Mouse (Mus musculus) forebrain, embryonic 12.5 days (tissue): ENCODE measurements around the gene Als2. TPM values are rescaled to one million over a fixed set of nuclear protein-coding genes. Genes with fewer than 3 reads are reported as not detected.

ENCODE experiments used
- ATAC-seq: fragments of 200-750 bp; cut with Nextera tagmentation; 2 replicates; pipeline ENCODE4 v1.8.0; 2017; ENCODE audit warnings: moderate TSS enrichment; ENCODE audit not compliant: low FRiP score
- H3K27ac ChIP-seq: fragments of 300-500 bp; sonication (generic); 2 replicates; pipeline ENCODE4 v1.5.1; 2016; ENCODE audit warnings: mild to moderate bottlenecking
- H3K27me3 ChIP-seq: fragments of 300-500 bp; sonication (generic); 2 replicates; pipeline ENCODE4 v1.6.1; 2016; ENCODE audit warnings: mild to moderate bottlenecking
- H3K36me3 ChIP-seq: fragments of 300-500 bp; sonication (generic); replicated peaks from 2 replicates; pipeline ENCODE4 v1.6.1; 2016; ENCODE audit warnings: mild to moderate bottlenecking
- H3K4me1 ChIP-seq: fragments of 300-500 bp; sonication (generic); 2 replicates; pipeline ENCODE4 v1.6.1; 2016
- H3K4me2 ChIP-seq: fragments of 300-500 bp; sonication (generic); 2 replicates; pipeline ENCODE4 v1.6.1; 2016; ENCODE audit warnings: mild to moderate bottlenecking, moderate library complexity
- H3K4me3 ChIP-seq: fragments of 300-500 bp; sonication (generic); replicated peaks from 2 replicates; pipeline ENCODE4 v1.5.1; 2016; ENCODE audit warnings: mild to moderate bottlenecking
- H3K9ac ChIP-seq: fragments of 300-500 bp; sonication (generic); 2 replicates; pipeline ENCODE4 v1.6.1; 2016; ENCODE audit warnings: mild to moderate bottlenecking
- H3K9me3 ChIP-seq: fragments of 300-500 bp; sonication (generic); 2 replicates; pipeline ENCODE4 v1.6.1; 2016
- WGBS: fragments of 180-500 bp; shearing (Covaris S2); methylation state at CpG from one replicate; pipeline ENCODE4 v1.1.7; 2016; 5-methylcytosine and 5-hydroxymethylcytosine counted together
- polyA plus RNA-seq: library from polyadenylated mRNA; unstranded; fragments of >200 nt; fragmentation: Nextera tagmentation; extraction: Ambion mirVana; gene quantifications from 2 replicates; pipeline ENCODE4 v1.2.1, GENCODE M21; 2016

Als2 gene
- polyA plus RNA-seq, result 21.6 and 22.1 TPM in 2 replicates

DNA sequence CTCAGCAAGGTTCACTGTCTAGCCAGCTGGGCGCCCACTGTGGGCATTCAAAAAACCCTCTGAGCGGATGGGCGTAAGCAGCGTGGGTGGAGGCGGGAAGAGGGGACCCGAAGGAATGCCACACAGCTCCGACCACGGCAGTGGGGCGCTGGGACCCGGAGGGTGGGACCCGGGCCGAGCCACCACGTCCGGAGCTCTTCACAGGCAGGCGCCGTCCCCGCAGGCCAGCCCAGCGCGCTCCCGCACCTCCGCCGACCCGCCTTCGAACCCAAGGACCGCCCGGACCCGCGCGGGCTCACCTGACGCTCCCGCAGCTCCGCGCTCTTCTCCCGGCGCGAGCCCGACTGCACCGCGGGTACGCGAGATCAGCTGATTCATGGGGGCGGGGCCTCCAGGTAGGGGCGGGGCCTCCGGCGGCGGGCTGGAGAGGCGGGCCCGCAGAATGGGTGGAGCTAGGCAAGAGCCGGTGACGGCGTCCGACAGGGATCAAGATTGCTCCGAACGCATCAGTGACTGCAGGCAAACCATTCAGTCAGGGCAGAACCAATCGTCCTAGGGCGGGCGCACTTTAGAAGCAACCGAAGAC, at the start of gene Als2:
Gene Als2 (minus strand): TSS at position 376 of the 586 bp plus-strand sequence.
- H3K4me3 ChIP-seq, result peak within 1 kb of the TSS; percentile 84
- under 1% methylated on average over 57 of the region's 58 CpGs for WGBS
- no peaks in the 10 kb centered on the region for H3K36me3 ChIP-seq
- peak within 1 kb of the TSS; percentile 75 for H3K4me2 ChIP-seq
- peak; percentile 99 for ATAC-seq
- H3K9me3 ChIP-seq, result no peaks in the 10 kb centered on the region
- peaks cover 8% of the 10 kb centered on the region for H3K4me1 ChIP-seq
- H3K27me3 ChIP-seq, result no peaks in the 10 kb centered on the region; the same call in 1 of the 2 replicates
- peak within 1 kb of the TSS; percentile 74 for H3K9ac ChIP-seq
- peak within 1 kb of the TSS; percentile 68 for H3K27ac ChIP-seq

DNA sequence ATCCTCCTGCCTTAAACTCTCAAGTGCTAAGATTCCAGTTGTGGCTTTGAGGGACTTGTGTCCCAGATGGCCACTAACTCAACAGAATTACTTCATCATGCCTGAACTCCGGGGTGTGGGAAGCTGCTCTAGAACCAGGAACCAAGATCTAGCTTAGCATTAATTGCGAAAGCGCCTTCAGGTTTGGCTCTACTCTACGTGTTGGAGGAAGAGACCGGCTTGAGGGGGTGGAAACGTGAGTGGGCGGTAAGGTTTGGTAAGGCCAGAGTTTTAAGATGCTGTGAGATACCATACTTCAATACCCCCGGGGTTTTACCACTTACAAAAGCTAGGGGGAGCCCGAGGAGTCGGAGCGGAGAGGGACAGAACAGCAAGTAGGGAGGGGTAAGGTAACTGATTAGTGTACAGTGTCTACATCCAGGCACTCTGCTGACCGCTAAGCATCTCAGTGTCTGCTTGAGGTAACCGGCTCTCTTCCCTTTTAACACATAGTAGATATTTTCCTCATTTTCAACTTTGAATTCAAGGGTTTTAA, 49.4 kb upstream of the Als2 start:
- H3K4me2 ChIP-seq, result no peak overlapping the region
- 78% methylated on average over 13 of the region's 13 CpGs for WGBS
- H3K36me3 ChIP-seq, result no peaks in the 10 kb centered on the region
- no peaks in the 10 kb centered on the region for H3K4me1 ChIP-seq
- H3K27me3 ChIP-seq, result no peaks in the 10 kb centered on the region
- no peak overlapping the region for H3K9ac ChIP-seq
- ATAC-seq, result no peak
- no peak overlapping the region for H3K4me3 ChIP-seq
- no peak overlapping the region for H3K27ac ChIP-seq
- H3K9me3 ChIP-seq, result no peaks in the 10 kb centered on the region

DNA sequence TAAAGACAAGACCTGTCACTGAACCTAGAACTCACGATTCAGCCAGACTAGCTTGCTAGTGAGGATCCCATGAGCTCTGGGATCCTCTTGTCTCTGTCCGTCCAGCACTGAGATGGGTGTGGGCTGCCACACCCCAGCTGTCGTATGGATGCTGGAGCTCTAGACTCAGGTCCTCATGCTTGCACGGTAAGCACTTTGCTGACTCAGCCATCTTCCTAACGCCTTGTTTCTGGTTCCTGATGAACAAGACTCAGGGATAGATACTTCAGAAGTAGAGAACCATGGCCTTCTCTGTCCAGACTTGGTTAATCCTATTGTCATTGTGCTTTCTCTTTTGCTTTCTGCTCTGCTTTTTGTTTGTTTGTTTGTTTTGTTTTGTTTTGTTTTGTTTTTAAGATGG, 48.8 kb upstream of the Als2 start:
- H3K9me3 ChIP-seq, result no peaks in the 10 kb centered on the region
- no peaks in the 10 kb centered on the region for H3K4me1 ChIP-seq
- H3K4me3 ChIP-seq, result no peak overlapping the region
- H3K9ac ChIP-seq, result no peak overlapping the region
- 84% methylated on average over 5 of the region's 5 CpGs for WGBS
- no peak overlapping the region for H3K4me2 ChIP-seq
- H3K27me3 ChIP-seq, result no peaks in the 10 kb centered on the region
- no peak overlapping the region for H3K27ac ChIP-seq
- no peak for ATAC-seq
- H3K36me3 ChIP-seq, result no peaks in the 10 kb centered on the region

DNA sequence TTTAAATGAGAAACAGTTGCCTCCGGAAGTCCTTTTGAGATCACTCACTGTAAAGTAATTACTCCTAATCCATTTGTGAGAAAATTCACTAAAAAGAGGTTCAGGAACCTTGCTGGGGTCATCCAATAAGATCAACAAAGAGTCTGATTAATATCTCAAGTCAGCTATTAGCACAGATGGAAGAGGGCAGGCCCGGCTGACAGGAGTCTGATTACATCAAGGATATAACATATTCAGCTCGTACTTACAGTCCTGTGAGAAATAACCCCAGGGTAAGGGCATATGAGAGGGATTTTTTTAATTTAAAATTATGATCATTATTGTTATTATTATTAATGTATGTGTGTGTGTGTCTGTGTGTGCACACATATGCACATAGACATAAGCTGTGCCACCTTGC, 35.2 kb upstream of the Als2 start:
- H3K9ac ChIP-seq, result no peak overlapping the region
- WGBS, result 37% methylated on average over 3 of the region's 3 CpGs
- H3K4me1 ChIP-seq, result peaks cover 16% of the 10 kb centered on the region; the same call in 1 of the 2 replicates
- H3K27ac ChIP-seq, result no peak overlapping the region
- no peak overlapping the region for H3K4me3 ChIP-seq
- no peak overlapping the region for H3K4me2 ChIP-seq
- ATAC-seq, result no peak
- no peaks in the 10 kb centered on the region for H3K36me3 ChIP-seq
- H3K9me3 ChIP-seq, result no peaks in the 10 kb centered on the region
- H3K27me3 ChIP-seq, result 0 out of 2 replicates have a peak, but pooled peaks cover 6% of the 10 kb centered on the region

DNA sequence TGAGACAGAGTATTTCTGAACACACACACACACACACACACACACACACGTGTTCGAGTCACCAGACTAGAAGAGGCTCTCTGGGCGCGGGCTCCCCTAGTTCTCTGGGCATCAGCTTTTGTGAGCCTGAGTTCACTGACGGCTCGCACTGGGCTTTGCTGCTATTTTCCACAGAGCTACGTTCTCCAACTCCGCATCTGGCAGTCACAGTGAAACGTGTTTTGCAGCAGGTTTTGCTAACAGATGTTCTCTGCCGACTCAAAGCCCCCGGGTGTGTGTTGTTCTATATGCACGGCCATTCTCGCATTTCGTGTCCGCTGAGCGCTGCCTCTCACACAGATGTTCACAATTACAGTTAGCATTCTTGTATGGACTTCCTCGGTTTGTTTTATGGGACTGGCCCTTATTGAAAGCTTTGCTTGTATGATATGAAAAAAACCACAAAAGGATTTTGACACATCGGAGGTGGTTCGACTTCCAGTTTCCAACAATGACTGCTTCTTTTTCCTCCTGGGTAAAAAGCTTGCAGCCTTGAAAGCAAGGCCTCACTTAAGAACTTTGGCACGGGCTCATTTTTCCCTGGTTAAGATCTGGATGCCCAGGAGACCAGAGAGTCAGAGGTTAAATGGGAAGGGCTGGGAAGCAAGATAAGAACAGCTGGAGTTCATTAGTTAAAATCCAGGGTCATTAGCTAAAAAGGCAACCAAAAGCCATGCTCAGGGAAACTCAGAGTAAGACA, 33.1 kb upstream of the Als2 start:
- H3K4me1 ChIP-seq, result peaks cover 16% of the 10 kb centered on the region; the same call in 1 of the 2 replicates
- no peaks in the 10 kb centered on the region for H3K27me3 ChIP-seq
- ATAC-seq, result no peak
- no peak overlapping the region for H3K27ac ChIP-seq
- H3K4me2 ChIP-seq, result no peak overlapping the region
- H3K36me3 ChIP-seq, result no peaks in the 10 kb centered on the region
- no peaks in the 10 kb centered on the region for H3K9me3 ChIP-seq
- H3K9ac ChIP-seq, result no peak overlapping the region
- WGBS, result 55% methylated on average over 20 of the region's 20 CpGs
- no peak overlapping the region for H3K4me3 ChIP-seq

DNA sequence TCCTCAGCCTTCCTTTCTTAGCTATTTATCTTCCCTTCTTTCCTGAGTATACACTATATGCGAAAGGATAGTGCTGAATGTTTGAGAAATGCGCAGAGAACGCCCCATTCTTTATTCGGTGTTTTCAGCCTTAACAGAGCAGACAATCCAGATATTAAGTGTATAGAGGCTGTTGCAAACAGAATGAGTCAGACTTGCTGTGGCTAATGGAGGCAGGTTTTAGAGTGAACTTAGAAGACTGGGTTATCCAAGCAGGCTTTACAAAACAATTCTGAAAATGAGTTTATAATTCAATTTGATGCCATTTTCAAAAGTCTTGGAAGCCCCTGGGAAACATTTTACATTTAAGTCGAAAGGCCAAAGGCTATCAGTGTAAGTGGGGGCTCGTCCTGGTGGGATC, 32.4 kb upstream of the Als2 start:
- H3K36me3 ChIP-seq, result no peaks in the 10 kb centered on the region
- H3K27ac ChIP-seq, result no peak overlapping the region
- no peak overlapping the region for H3K4me2 ChIP-seq
- no peak overlapping the region for H3K4me3 ChIP-seq
- no peaks in the 10 kb centered on the region for H3K27me3 ChIP-seq
- WGBS, result 89% methylated on average over 6 of the region's 6 CpGs
- H3K9me3 ChIP-seq, result no peaks in the 10 kb centered on the region
- no peak overlapping the region for H3K9ac ChIP-seq
- no peak for ATAC-seq
- peaks cover 16% of the 10 kb centered on the region; the same call in 1 of the 2 replicates for H3K4me1 ChIP-seq

DNA sequence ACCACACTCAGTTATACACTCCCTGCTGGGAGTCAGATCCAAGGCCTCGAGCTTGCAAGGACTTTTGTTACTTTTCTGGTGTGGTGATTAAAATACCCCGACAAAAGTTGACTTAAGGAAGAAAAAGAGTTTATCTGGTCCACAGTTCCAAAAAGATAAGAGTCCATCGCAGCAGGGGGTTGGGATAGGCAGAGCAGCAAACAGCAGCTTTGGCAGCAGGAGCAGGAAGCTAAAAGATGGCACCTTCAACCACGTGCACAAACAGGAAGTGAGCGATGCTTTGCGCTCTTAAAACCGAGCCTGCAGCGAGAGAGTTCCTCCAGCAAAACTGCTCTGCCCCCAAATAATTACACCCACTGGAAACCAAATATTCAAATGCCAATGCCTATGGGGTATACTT, 31.9 kb upstream of the Als2 start:
- Histone ChIP-seq H3K9me3 (no peaks in the 10 kb centered on the region), H3K27me3 (no peaks in the 10 kb centered on the region), H3K4me2 (no peak overlapping the region), H3K27ac (no peak overlapping the region), H3K36me3 (no peaks in the 10 kb centered on the region), H3K4me1 (peaks cover 16% of the 10 kb centered on the region; the same call in 1 of the 2 replicates), H3K4me3 (no peak overlapping the region), H3K9ac (no peak overlapping the region)
- no peak for ATAC-seq
- WGBS, result 71% methylated on average over 8 of the region's 8 CpGs

DNA sequence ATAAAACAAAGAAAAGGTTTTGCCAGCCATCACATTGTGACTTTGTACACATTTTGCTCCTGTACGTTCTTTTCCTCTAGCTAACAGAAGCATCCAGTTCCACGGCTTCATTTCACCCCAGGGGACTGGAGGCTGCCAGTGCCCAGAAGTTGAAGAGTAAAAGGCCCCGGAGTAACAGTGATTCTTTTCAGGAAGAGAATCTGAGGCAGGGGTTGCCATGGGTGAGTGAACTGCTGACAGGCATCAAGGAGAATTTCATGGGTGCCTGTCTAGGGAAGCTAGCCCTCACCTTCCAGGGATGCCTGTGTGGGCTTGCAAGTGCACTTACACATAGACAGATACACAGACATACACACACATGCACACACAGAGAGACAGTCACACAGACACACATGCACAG, 20.7 kb upstream of the Als2 start:
- no peak for ATAC-seq
- Histone ChIP-seq H3K27ac (no peak overlapping the region), H3K36me3 (no peaks in the 10 kb centered on the region), H3K9ac (no peak overlapping the region), H3K4me2 (no peak overlapping the region), H3K9me3 (no peaks in the 10 kb centered on the region), H3K4me3 (no peak overlapping the region), H3K27me3 (peaks cover 13% of the 10 kb centered on the region; the same call in 1 of the 2 replicates), H3K4me1 (peaks cover 16% of the 10 kb centered on the region)
- 25% methylated on average over 3 of the region's 3 CpGs for WGBS

DNA sequence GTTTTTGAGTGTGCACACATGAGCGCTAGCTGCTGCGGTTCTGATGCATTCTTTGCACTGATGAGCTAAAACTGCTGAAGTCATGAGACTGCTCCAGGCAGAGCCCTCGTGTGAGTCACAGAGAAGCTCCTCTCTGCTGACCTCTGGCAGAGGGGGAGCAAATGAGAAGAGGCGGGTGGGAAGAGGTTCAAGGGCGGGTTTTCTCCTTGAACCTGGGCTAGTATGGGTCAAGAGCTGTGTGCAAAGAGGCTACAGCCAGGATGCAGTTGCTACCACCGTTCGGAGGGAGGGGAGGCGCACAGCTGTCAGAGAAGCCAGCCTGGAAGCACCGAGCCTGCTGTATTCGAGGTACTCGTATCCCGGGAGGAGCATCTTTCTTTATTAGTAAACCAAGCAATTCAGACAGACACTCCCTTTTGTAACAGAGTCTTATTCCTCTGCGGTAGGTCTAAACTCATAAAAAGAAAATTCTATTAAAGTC, 19.8 kb upstream of the Als2 start, which contains the start of gene Cdk15:
Gene Cdk15 (plus strand): TSS at position 156 of the 481 bp plus-strand sequence.
- H3K4me3 ChIP-seq, result no peak within 1 kb of the TSS
- no peaks in the 10 kb centered on the region for H3K9me3 ChIP-seq
- 0 out of 2 replicates have a peak within 1 kb of the TSS, but pooled peaks have one; percentile 8 for H3K4me2 ChIP-seq
- peaks cover 13% of the 10 kb centered on the region; the same call in 1 of the 2 replicates for H3K27me3 ChIP-seq
- H3K27ac ChIP-seq, result no peak within 1 kb of the TSS
- H3K9ac ChIP-seq, result no peak within 1 kb of the TSS
- H3K4me1 ChIP-seq, result peaks cover 16% of the 10 kb centered on the region
- WGBS, result 20% methylated on average over 13 of the region's 13 CpGs
- H3K36me3 ChIP-seq, result no peaks in the 10 kb centered on the region
- no peak for ATAC-seq

DNA sequence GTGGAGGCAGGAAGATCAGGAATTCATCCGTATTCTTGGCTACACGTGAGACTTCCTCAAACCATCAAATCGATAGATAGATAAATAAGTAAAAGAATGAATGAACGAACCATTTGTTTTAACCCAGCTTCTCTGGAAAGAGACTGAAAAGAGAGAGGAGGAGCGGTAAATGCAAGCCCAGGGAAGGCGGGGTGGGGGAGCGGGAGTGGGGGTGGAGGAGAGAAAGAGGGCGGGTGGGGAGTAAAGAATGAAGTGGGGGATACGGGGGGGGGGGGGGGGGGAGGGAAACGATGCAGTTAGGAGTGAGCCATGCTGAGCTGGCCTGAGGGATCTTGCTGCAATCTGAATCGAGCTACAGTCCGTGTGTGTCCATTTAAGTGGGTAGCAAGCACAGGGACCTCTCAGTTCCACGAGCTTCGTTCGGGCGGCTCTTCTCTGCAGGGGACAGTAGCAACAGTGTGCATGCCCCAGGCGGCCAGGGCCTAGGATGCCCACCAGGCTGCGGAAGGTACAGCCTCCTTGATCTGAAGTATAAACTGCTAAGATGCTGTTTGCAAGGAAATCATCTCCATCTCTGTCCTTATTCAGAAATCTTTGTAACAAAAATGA, 16.4 kb upstream of the Als2 start:
- peak overlapping the region; percentile 49 for H3K9ac ChIP-seq
- H3K4me1 ChIP-seq, result peaks cover 16% of the 10 kb centered on the region
- H3K4me2 ChIP-seq, result peak overlapping the region; percentile 55
- H3K27me3 ChIP-seq, result peaks cover 17% of the 10 kb centered on the region; the same call in 1 of the 2 replicates
- no peaks in the 10 kb centered on the region for H3K9me3 ChIP-seq
- ATAC-seq, result peak; percentile 41; the same call in 1 of the 2 replicates
- no peak overlapping the region for H3K27ac ChIP-seq
- H3K4me3 ChIP-seq, result peak overlapping the region; percentile 27
- under 1% methylated on average over 15 of the region's 18 CpGs for WGBS
- H3K36me3 ChIP-seq, result no peaks in the 10 kb centered on the region

DNA sequence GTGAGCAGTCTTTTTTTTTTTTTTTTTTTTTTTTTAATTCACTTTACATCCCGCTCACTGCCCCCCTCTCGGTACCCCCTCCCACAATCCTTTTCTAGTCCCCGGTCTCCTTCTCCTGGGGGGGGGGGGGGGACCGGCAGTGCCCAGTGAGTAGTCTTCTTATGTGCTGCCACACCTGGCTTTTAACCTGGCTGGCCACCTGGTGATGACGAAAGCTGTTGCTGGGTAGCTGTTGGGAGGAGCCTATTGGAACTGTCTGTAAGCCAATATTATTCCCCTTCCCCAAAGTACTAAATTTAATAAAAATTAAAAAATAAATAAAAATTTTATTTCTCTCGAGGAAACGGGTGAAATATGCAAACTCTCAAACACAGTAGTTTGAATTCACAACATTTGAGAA, 15.7 kb upstream of the Als2 start:
- 8% methylated on average over 4 of the region's 7 CpGs for WGBS
- Histone ChIP-seq H3K27ac (no peak overlapping the region), H3K27me3 (peaks cover 17% of the 10 kb centered on the region; the same call in 1 of the 2 replicates), H3K4me3 (no peak overlapping the region; the same call in 1 of the 2 replicates), H3K4me2 (peak overlapping the region; percentile 55), H3K36me3 (no peaks in the 10 kb centered on the region), H3K4me1 (peaks cover 14% of the 10 kb centered on the region), H3K9ac (no peak overlapping the region), H3K9me3 (no peaks in the 10 kb centered on the region)
- ATAC-seq, result no peak

DNA sequence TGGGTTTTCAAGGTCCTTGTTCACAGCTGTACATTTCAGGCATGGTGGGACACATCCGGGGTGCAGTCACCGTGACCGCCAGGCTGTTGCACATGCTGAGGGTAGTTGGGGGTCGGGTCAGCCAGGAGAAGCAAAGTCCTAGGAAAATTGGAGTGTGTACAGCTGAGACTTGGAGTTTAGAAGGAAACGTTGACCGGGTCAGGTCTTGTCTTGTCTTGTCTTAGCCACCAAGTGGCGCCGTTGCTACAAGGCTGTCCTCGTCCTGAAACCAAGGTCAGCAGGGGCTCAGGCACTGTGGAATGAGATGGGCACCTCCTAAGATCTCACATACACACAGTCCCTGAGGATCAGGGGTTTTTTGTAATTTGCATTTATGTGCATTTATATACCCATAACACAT, 10.6 kb upstream of the Als2 start:
- ATAC-seq, result peak; percentile 49
- no peak overlapping the region for H3K4me2 ChIP-seq
- H3K36me3 ChIP-seq, result no peaks in the 10 kb centered on the region
- no peak overlapping the region for H3K27ac ChIP-seq
- 2% methylated on average over 9 of the region's 9 CpGs for WGBS
- no peaks in the 10 kb centered on the region for H3K4me1 ChIP-seq
- 0 out of 2 replicates have a peak, but pooled peaks cover 4% of the 10 kb centered on the region for H3K27me3 ChIP-seq
- no peak overlapping the region for H3K4me3 ChIP-seq
- H3K9me3 ChIP-seq, result no peaks in the 10 kb centered on the region
- H3K9ac ChIP-seq, result no peak overlapping the region
